Mouse (Mus musculus): Measurements from ENCODE around the gene Ccdc62. TPM values are rescaled to one million over a fixed set of nuclear protein-coding genes. Genes with fewer than 3 reads are reported as not detected.
A peak's percentile ranks its signal among the peaks of the same experiment; 100 is the strongest.

Ccdc62 gene
- total RNA-seq (2021): 1 to 10 TPM; 2.6 to 4.5 TPM
- long read RNA-seq, experiment 1, full-length matches to known transcripts: 2 of 2 reads
- long read RNA-seq, experiment 1, partial matches to known transcripts: 0 of 2 reads
- long read RNA-seq, experiment 1, other reads (novel, unspliced or antisense): 0 of 2 reads
- long read RNA-seq, experiment 2, full-length matches to known transcripts: 4 of 5 reads
- long read RNA-seq, experiment 2, partial matches to known transcripts: 0 of 5 reads
- long read RNA-seq, experiment 2, other reads (novel, unspliced or antisense): 1 of 5 reads

DNA sequence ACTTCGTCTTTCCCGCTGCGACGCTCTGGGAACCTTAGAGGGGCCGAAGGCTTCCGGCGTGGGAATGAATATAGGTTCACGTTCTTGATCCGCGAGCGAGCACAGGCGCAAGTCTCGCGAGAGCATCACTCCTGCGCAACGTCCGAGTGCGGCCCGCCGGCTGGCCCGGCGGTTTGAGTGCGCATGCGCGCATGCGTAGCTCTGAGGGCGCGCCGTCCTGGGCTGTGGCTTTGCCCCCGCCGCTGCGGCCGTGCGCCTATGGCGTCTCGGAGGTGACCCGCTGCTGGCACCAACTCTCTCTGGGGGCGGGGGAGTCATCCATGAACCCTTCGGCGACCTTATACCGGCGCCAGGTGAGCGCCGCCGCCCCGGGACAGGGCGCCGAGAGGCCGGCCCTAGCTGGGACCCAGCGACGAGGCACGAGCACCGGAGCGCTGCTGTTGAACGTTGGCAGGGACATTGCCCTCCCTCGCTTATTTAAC is at the start of gene Ccdc62:
Ccdc62 (plus strand) TSS at position 172 of the 482 bp plus-strand sequence.
- no peak for TF ChIP-seq CTCF (conservative IDR thresholded peaks at IDR 0.05)
- Histone ChIP-seq H3K4me3 (peak within 1 kb of the TSS; percentile 94), H3K27ac (peak within 1 kb of the TSS; percentile 97)
- DNase-seq (ENCODE audit: low spot score in 2 of 2): peak; percentile 88 to 92

DNA sequence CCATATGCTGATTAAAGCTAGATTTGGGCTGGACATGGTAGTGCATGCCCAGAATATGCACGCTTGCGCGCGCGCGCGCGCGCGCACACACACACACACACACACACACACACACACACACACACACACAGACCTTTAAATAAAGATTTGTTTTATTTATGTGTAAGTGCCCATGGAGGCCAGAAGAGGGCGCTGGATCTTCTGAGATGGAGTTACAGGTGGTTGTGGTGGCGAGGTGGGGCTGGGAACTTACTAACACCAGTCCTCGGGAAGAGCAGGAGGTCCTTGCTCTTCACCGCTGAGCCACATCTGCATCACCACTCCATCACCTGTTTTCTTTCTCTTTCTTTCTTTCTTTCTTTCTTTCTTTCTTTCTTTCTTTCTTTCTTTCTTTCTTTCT is 49.7 kb upstream of the Ccdc62 start:
- no peak overlapping the region for H3K27ac ChIP-seq
- H3K4me3 ChIP-seq: no peak overlapping the region
- no peak for DNase-seq (ENCODE audit: low spot score in 2 of 2)
- peak; percentile 38 for TF ChIP-seq CTCF (conservative IDR thresholded peaks at IDR 0.05)

DNA sequence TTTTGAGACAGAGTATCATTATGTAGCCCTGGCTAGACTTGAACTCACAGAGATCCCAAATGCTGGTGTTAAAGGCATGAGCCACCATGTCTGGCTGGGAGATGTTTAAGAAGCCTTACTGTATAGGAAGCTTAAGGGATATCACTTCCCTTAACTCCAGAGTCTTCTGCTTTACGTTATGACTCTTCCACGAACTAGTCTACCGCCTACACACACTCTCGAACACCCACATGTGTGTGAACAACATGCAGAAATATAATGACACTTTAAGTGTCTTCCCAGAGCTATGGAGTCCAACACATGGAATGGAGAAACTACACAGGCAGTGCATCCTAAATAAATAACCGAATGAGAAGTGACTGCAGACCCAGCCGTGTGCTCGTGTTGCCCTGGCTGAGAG is 46.6 kb upstream of the Ccdc62 start:
- no peak for TF ChIP-seq CTCF (conservative IDR thresholded peaks at IDR 0.05)
- H3K27ac ChIP-seq: no peak overlapping the region
- no peak for DNase-seq (ENCODE audit: low spot score in 2 of 2)
- no peak overlapping the region for H3K4me3 ChIP-seq

DNA sequence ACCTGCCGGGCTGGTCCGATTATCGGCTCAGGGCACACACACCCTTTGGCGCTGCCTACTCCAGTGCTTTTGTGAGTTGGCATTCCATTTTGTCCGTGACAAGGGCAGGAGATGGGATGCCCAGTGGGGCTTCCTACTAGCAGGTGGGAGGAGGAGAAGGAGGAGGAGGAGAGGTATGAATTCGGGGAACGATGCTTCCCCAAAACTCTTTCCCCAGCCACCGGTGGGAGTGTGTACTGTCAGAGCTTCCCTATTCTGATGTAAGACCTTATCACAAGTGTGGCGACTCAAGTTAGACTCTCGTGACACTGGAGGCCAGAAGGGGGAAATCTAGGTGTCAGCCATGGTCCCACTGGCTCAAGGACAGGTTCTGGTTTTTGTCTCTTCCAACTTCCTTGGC is 46.1 kb upstream of the Ccdc62 start:
- no peak overlapping the region for H3K27ac ChIP-seq
- no peak overlapping the region for H3K4me3 ChIP-seq
- TF ChIP-seq CTCF (conservative IDR thresholded peaks at IDR 0.05): no peak
- DNase-seq (ENCODE audit: low spot score in 2 of 2): no peak

DNA sequence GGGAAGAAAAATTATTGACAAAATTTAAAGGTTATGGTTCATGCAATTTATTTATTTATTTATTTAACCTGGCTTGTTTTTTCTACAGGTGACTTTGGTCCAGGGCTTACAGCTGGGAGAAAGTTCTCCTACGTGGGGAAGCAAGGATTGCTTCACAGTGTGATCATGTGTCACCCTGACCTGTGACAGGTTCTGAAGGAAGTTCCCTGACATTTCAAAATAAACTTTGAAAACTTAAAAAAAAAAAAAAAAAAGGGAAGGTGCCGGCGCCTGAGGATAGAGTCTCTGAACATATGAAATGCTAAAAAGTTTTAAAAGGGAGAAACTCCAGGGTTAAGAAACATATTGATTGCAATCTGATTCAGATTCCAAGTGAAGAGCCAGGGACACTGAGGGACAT is 44.1 kb upstream of the Ccdc62 start:
- no peak for TF ChIP-seq CTCF (conservative IDR thresholded peaks at IDR 0.05)
- no peak for DNase-seq (ENCODE audit: low spot score in 2 of 2)
- no peak overlapping the region for H3K4me3 ChIP-seq

DNA sequence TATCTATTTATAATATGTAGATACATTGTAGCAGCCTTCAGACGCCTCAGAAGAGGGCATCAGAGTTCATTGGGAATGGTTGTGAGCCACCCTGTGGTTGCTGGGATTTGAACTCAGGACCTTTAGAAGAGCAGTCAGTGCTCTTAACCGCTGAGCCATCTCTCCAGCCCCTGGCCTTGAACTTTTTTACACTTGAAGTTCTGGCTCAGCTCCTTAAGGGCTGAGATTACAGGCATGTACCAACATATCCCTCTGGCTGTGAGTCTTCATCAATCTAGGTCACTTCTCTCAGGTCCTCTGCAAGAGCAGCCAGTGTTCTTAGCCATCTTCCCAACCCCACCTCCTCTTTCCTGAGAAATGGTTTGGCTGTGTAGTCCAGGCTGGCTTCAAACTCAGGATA is 40.2 kb upstream of the Ccdc62 start:
- H3K4me3 ChIP-seq: no peak overlapping the region
- H3K27ac ChIP-seq: no peak overlapping the region
- DNase-seq (ENCODE audit: low spot score in 2 of 2): no peak
- no peak for TF ChIP-seq CTCF (conservative IDR thresholded peaks at IDR 0.05)

More for the DNA sequence above, 44.1 kb upstream of the Ccdc62 start:
- H3K27ac ChIP-seq: no peak overlapping the region

DNA sequence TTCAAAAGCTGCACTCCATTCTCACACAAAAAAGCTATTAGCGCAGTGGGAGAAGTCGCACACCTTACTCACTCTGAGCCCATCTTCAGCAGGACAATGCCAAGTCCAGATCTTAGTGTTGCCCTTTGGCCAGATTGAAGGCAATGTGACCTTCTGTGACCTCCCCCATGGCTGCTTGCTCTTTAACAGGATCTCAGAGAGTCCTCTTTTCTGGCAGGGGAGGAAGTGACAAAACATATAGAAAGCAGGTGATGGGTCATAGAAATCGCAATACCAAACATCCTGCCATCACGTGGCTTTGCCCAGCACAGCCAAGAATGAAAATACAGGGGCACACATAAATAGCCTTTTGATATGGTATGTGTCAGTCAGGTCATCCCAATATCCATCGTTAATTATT is 39.5 kb upstream of the Ccdc62 start:
- H3K4me3 ChIP-seq: no peak overlapping the region
- H3K27ac ChIP-seq: no peak overlapping the region
- DNase-seq (ENCODE audit: low spot score in 2 of 2): no peak

DNA sequence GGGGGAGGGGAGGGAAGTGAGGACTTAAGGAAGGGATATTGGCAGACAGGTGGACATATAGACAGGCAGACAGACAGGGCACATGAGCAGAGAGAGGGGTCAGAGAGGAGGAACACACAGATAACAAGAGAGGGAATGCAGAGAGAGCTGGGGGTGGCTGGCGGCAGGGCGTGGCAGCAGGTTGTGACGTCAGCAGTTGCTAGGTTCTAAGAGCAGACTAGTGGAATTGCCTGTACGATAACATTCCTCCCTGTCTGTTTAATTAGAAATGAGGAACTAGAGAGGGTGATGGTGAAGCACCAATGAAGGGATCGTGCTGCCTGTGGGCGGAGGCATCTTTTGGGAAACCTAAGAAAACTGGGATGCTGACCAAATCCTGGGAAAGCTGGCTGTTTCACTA is 38.8 kb upstream of the Ccdc62 start:
- TF ChIP-seq CTCF (conservative IDR thresholded peaks at IDR 0.05): no peak
- Histone ChIP-seq H3K27ac (no peak overlapping the region), H3K4me3 (peak overlapping the region; percentile 28; the same call in 1 of the 2 replicates)
- DNase-seq (ENCODE audit: low spot score in 2 of 2): peak in 1 of 2 experiments; percentile 65

More for the DNA sequence above, 39.5 kb upstream of the Ccdc62 start:
- TF ChIP-seq CTCF (conservative IDR thresholded peaks at IDR 0.05): no peak

DNA sequence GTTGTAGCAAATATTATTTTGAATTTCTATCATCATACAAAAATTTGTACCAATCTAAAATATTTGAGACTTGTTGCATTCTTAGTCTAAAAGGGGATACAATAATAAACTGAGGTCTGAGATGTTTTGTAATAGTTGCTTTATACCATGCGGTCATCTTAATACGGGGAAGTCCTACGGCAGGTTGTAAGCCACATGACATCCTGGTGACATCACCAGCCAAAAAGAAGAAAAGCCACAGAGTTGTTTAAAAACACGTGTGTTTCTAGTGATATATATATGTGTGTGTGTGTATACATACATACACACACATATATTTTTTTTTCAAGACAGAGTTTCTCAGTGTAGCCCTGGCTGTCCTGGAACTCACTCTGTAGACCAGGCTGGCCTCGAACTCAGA is 37.0 kb upstream of the Ccdc62 start:
- TF ChIP-seq CTCF (conservative IDR thresholded peaks at IDR 0.05): no peak
- no peak overlapping the region for H3K27ac ChIP-seq
- DNase-seq (ENCODE audit: low spot score in 2 of 2): no peak
- H3K4me3 ChIP-seq: no peak overlapping the region

DNA sequence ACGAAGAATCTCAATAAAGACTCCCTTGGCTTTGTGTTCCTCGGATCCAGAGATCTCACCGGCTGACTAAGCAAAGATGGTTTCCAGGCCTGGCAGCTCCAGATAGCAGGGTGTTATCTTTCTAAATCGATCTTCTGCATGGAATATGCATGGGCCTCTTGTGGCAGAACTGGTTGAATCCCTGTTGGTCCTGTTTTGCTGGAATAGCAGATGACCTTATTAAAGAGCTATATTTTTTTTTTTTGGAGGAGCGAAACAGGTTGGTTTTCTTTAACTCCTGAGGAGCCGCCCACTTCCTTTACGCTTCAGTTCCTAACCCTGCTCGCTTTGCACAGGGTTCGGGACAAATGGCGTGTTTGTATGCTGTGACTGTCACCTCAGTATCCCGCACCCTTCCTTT is 34.1 kb upstream of the Ccdc62 start:
- H3K4me3 ChIP-seq: no peak overlapping the region
- no peak for DNase-seq (ENCODE audit: low spot score in 2 of 2)
- TF ChIP-seq CTCF (conservative IDR thresholded peaks at IDR 0.05): no peak
- no peak overlapping the region for H3K27ac ChIP-seq

DNA sequence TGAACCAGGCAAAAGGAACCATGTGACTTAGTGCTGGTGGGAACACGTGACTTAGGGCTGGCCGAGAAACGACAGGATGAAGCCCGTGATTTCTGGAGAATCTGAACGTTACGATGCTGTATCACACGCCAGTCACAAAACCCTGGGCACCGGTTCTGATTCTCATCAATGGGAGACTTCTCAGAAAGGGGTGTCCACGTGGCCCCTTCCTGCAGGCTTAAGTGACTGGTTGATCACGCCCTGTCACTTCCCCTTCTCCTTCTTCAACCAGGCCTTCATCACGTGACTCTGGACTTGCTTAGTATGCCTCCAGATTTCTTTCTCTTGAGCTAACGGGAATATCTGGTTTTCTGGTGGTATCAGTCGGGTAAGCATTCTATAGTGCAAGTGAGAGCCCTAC is 33.1 kb upstream of the Ccdc62 start:
- Histone ChIP-seq H3K27ac (no peak overlapping the region), H3K4me3 (no peak overlapping the region)
- DNase-seq (ENCODE audit: low spot score in 2 of 2): no peak
- no peak for TF ChIP-seq CTCF (conservative IDR thresholded peaks at IDR 0.05)

DNA sequence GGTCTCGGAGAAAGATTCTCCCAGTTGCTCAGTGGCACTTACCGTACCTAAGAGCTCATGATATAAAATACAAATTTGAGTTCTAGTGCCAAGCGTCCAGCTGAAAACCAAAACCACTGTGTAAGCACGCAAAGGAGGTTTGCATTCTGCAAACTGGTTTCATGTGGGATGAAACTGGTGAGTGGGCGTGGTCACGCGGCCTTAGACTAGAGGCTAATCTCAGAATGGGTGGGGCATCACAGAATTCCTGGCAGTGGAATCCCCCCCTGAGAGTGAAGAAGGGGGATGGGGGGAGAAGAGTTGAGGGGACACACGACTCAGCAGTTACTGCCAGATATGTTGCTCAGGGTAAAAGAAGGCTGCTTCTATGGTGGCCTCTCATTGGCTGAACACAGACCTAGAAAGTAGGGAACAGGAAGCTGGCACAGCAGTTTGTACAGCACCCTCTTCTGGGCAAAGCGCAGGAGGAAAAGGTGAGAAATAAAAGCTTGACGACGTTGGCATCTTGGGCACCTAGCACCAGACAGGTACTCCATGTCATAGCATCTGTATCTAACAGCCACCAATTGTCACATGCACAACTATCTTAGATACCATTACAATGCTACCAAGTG is 26.3 kb upstream of the Ccdc62 start:
- Histone ChIP-seq H3K27ac (no peak overlapping the region), H3K4me3 (no peak overlapping the region)
- DNase-seq (ENCODE audit: low spot score in 2 of 2): no peak
- peak; percentile 35 for TF ChIP-seq CTCF (conservative IDR thresholded peaks at IDR 0.05)

DNA sequence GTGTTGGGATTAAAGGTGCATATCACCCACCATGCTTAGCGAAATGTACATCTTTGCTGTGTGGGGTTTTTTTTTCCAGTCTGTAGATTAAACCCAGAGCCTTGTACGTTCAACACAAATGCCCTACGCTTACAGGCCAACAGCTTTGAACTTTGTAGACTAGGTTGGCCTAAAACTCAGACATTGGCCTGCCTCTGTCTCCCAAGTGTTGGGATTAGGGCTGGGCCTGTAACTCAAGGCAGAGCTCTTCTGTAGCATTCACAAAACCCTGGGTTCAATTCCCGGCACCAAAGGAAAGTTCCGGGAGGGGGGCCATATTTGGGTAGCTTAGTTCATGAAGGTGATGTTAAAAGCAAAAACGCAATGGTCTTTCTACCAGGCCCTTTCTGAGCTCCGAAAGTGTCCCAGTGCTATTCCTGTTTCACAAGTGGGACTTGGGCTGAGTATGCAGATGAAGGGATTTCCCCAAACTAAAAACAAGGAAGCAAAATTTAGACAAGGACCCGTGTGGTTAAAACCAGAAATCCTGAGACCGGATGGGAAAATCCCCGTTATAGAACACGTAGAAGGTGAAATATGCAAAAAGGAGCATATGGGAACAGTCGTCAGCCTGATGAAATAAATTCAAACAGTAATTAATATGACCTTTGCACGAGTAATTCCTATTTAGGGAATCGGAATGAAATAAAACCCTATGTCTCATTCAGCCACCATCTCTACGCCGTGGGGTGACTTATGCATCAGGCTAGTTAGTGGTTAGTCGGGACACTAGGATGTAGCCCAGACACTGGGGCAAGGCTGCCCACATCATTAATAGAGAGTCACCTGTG is 24.1 kb upstream of the Ccdc62 start:
- DNase-seq (ENCODE audit: low spot score in 2 of 2): no peak
- no peak for TF ChIP-seq CTCF (conservative IDR thresholded peaks at IDR 0.05)
- Histone ChIP-seq H3K4me3 (peak overlapping the region; percentile 54), H3K27ac (peak overlapping the region; percentile 74)
